Mouse (Mus musculus): ENCODE results near the gene Klk7. TPM values are rescaled to one million over a fixed set of nuclear protein-coding genes. Genes with fewer than 3 reads are reported as not detected.

The Klk7 gene
- polyA plus RNA-seq, 1 experiment: not detected

DNA sequence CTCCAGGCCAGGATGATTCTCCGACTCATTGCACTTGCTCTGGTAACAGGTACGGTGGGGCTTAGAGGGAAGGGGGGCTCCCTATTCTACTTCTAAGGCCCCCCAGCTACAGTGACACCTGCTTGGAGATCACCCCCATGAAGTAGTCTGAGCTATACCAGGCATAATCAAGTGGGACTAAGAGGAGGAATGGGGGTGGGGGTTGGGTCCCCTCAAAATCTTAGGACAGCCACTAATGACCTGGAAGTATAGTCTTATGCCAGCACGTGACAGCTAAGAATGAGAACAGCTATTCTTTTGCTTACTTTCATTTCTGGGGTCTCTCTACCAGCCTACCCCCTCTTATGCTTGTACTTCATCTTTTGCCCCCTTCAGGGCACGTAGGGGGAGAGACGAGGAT lies 34.6 kb upstream of the Klk7 start:
- Histone ChIP-seq H3K27ac (ENCODE audit: insufficient read depth, low read length) (no peak overlapping the region), H3K4me3 (ENCODE audit: insufficient read depth, low read length) (no peak overlapping the region), H3K4me1 (ENCODE audit: control insufficient read depth, insufficient read depth, low read length) (no peaks in the 10 kb centered on the region)
- TF ChIP-seq CTCF (IDR thresholded peaks at IDR 0.05; ENCODE audit: extremely low read depth, insufficient read depth, low read length) (no peak), POLR2A (IDR thresholded peaks at IDR 0.05; ENCODE audit: extremely low read depth, insufficient read depth, low read length) (no peak)

DNA sequence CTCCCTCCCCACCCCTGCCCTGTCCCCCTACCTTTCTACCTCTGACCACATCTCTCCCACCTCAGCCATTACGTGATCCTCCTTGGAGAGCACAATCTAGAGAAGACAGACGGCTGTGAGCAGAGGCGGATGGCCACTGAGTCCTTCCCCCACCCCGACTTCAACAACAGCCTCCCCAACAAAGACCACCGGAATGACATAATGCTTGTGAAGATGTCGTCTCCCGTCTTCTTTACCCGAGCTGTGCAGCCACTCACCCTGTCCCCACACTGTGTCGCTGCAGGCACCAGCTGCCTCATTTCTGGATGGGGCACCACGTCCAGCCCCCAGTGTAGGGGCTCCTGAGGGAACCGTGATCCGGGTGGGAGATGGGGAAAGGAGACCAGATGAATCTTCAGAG lies 33.7 kb upstream of the Klk7 start:
- Histone ChIP-seq H3K4me3 (ENCODE audit: insufficient read depth, low read length) (no peak overlapping the region), H3K4me1 (ENCODE audit: control insufficient read depth, insufficient read depth, low read length) (no peaks in the 10 kb centered on the region), H3K27ac (ENCODE audit: insufficient read depth, low read length) (no peak overlapping the region)
- TF ChIP-seq CTCF (IDR thresholded peaks at IDR 0.05; ENCODE audit: extremely low read depth, insufficient read depth, low read length) (no peak), POLR2A (IDR thresholded peaks at IDR 0.05; ENCODE audit: extremely low read depth, insufficient read depth, low read length) (no peak)

DNA sequence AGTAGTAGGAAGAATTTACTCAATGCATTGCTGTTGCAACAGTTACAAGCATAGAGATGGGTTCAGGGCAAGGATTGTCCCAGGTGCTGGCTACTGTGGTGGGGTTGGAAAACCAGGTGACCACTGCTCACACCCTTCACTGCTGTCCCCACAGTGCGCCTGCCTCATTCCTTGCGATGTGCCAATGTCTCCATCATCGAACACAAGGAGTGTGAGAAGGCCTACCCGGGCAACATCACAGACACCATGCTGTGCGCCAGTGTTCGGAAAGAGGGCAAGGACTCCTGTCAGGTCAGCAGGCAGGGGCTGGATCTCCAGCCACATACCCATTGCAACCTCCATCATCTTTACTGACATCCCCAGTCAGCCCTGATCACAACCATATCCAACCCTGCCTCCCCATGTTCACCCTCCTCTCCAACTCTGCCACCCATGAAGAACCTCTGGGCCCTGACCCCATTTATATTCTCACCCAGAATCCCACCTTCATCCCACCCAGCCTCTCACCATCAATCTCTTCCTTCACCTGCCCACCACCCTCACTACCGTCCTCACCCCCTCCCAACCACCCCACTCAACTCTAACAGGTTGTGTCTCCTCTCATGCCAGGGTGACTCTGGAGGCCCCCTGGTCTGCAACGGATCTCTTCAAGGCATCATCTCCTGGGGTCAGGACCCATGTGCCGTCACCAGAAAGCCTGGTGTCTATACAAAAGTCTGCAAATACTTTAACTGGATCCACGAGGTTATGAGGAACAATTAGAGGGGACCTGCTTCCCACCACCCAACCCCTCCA lies 32.7 kb upstream of the Klk7 start:
- H3K4me3 ChIP-seq (ENCODE audit: insufficient read depth, low read length): no peak overlapping the region
- no peak for TF ChIP-seq POLR2A (IDR thresholded peaks at IDR 0.05; ENCODE audit: extremely low read depth, insufficient read depth, low read length)
- TF ChIP-seq CTCF (IDR thresholded peaks at IDR 0.05; ENCODE audit: extremely low read depth, insufficient read depth, low read length): no peak
- H3K4me1 ChIP-seq (ENCODE audit: control insufficient read depth, insufficient read depth, low read length): no peaks in the 10 kb centered on the region
- no peak overlapping the region for H3K27ac ChIP-seq (ENCODE audit: insufficient read depth, low read length)

DNA sequence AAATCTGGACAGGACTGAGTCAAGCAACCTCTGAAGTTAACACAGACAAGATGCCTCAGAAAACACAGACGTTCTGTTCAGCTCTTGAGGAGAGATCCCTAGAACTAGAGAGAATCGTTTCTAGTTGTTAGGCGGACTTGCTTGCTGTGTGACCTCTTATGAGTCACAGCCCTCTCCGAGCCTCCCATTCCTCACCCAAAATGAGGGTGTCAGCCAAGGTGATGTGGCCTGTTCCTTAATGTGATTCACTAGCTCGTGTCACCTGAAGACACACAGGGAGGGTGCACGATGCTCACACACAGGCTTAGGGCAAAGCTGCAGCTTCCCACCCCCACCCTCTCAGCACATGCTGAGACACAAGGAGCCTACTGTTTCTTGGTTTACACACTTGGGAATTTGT lies 30.9 kb upstream of the Klk7 start:
- H3K4me1 ChIP-seq (ENCODE audit: control insufficient read depth, insufficient read depth, low read length): no peaks in the 10 kb centered on the region
- H3K27ac ChIP-seq (ENCODE audit: insufficient read depth, low read length): no peak overlapping the region
- TF ChIP-seq POLR2A (IDR thresholded peaks at IDR 0.05; ENCODE audit: extremely low read depth, insufficient read depth, low read length) (no peak), CTCF (IDR thresholded peaks at IDR 0.05; ENCODE audit: extremely low read depth, insufficient read depth, low read length) (no peak)
- H3K4me3 ChIP-seq (ENCODE audit: insufficient read depth, low read length): no peak overlapping the region

DNA sequence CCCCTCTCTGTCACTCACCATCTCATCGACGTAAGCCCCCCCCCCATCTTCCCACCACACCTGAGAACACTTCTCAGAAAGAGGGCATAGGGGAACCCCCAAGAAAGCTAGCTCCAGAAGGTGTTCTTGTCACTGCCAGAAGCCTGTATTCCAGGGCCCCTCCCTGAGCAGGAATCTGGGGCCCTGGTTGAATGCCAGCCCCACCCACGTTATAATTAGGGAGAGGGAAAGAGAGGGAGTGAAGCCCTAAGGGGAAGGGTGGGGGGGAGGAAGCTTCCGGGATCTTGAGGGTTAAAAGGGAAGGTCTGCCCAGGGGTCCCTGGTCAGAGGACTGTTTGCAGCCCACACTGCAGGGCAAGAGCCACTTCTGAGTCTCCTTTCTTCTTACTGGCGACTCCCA lies 30.3 kb upstream of the Klk7 start, which contains the start of gene Klk10:
Gene Klk10 (plus strand): TSS at position 290 of the 400 bp plus-strand sequence.
- Histone ChIP-seq H3K4me3 (ENCODE audit: insufficient read depth, low read length) (no peak within 1 kb of the TSS), H3K4me1 (ENCODE audit: control insufficient read depth, insufficient read depth, low read length) (no peaks in the 10 kb centered on the region), H3K27ac (ENCODE audit: insufficient read depth, low read length) (no peak within 1 kb of the TSS)
- no peak for TF ChIP-seq CTCF (IDR thresholded peaks at IDR 0.05; ENCODE audit: extremely low read depth, insufficient read depth, low read length)
- TF ChIP-seq POLR2A (IDR thresholded peaks at IDR 0.05; ENCODE audit: extremely low read depth, insufficient read depth, low read length): no peak

DNA sequence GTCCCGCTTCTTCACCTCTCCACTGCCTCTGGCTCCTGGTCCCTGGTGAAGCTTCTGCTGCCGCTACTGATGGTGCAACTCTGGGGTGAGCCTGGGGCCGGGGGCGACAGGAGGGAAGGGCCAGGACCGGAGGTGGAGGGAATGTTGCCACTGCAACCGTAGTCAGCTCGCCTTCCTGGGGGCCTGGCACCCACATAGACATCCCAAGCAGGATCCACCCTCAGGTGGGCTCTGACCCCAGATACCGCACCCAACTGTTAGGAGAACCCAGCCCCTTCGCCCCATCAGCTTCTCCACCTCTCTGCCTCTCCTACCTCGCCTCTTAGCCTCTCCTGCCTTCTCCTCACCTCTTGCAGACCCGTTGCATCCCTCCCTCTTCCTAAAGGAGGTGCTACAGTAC lies 29.6 kb upstream of the Klk7 start:
- TF ChIP-seq CTCF (IDR thresholded peaks at IDR 0.05; ENCODE audit: extremely low read depth, insufficient read depth, low read length) (no peak), POLR2A (IDR thresholded peaks at IDR 0.05; ENCODE audit: extremely low read depth, insufficient read depth, low read length) (no peak)
- H3K4me1 ChIP-seq (ENCODE audit: control insufficient read depth, insufficient read depth, low read length): no peaks in the 10 kb centered on the region
- no peak overlapping the region for H3K4me3 ChIP-seq (ENCODE audit: insufficient read depth, low read length)
- no peak overlapping the region for H3K27ac ChIP-seq (ENCODE audit: insufficient read depth, low read length)

DNA sequence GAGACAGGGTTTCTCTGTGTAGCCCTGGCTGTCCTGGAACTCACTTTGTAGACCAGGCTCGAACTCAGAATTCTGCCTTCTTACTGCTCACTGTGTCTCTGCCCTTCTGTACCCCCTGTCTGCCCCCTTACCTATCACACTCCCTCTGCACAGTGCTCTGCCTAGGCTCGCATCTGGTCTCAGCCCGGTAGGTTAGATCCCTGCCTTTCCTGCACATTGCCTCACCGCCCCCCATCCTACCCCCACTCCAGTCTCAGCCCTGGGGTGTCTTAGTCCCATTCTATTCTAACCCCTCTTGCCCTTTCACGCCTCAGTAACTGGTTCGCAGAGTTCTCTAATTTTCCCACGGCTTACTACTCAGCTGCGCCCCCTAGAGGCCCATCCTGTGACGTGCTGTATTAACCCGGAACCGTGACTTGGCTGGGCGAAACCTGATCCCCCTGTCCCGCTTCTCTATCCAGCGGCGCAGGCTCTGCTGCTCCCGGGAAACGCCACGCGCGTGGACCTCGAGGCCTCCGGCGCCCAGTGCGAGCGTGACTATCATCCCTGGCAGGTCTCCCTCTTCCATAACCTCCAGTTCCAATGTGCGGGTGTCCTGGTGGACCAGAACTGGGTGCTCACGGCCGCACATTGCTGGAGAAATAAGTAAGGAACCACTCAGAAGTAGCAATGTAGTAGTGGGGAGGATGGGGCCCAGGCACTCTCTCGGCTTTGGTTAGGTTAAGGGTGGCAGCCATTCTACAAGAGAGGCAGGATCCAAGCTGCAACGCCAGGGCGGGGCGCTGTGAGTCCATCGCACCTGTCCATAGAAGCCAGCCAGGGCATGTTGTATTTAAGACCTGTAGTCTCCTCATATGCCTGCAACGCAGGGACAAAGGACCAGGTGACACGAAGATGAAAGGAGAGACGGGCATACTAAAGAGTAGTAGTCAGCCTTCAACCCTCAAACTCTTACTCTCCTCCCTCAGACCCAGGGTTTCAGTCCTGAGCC lies 28.5 kb upstream of the Klk7 start:
- H3K27ac ChIP-seq (ENCODE audit: insufficient read depth, low read length): no peak overlapping the region
- H3K4me1 ChIP-seq (ENCODE audit: control insufficient read depth, insufficient read depth, low read length): no peaks in the 10 kb centered on the region
- TF ChIP-seq POLR2A (IDR thresholded peaks at IDR 0.05; ENCODE audit: extremely low read depth, insufficient read depth, low read length) (no peak), CTCF (IDR thresholded peaks at IDR 0.05; ENCODE audit: extremely low read depth, insufficient read depth, low read length) (peak; percentile 64)
- H3K4me3 ChIP-seq (ENCODE audit: insufficient read depth, low read length): no peak overlapping the region

DNA sequence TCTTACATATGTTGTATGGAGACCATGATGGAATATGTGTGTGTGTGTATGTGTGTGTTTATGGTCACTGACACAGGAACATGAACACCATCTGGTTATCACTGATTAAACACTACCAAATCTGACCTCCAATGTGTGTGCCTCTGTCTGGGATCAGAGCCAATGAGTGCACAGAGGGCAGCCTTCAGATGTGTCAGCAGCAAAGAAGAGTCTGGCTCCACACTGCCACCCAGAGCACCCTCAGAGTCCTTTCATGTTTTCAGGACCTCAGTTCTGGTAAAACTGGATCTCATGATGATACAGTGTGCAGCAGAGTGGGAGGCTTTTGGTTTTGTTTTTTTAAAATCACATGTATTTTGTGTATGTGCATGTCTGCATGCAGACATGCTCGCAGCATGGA lies 25.8 kb upstream of the Klk7 start:
- Histone ChIP-seq H3K27ac (ENCODE audit: insufficient read depth, low read length) (no peak overlapping the region), H3K4me3 (ENCODE audit: insufficient read depth, low read length) (no peak overlapping the region), H3K4me1 (ENCODE audit: control insufficient read depth, insufficient read depth, low read length) (no peaks in the 10 kb centered on the region)
- TF ChIP-seq POLR2A (IDR thresholded peaks at IDR 0.05; ENCODE audit: extremely low read depth, insufficient read depth, low read length) (no peak), CTCF (IDR thresholded peaks at IDR 0.05; ENCODE audit: extremely low read depth, insufficient read depth, low read length) (0 out of 2 replicates have a peak, but pooled peaks have one; percentile 19)

DNA sequence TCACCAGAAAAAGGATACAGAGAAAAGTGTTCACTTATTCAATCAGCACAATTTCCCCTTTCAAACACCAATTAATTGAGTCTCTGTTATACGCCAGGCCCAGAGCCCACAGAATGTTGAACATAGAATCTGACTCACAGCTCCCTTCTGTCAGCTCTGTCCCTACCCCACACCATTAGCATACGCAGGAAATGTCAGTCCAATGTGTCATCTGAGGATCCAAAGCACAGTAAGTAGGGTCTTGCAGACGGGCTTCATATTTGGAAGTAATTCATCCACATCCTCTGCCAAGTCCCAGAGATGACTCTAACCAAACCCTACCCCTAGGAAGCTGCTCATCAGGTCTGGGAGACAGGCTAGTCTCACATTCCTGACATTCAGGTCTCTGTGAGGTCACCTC lies 23.0 kb upstream of the Klk7 start:
- Histone ChIP-seq H3K27ac (ENCODE audit: insufficient read depth, low read length) (no peak overlapping the region), H3K4me3 (ENCODE audit: insufficient read depth, low read length) (no peak overlapping the region), H3K4me1 (ENCODE audit: control insufficient read depth, insufficient read depth, low read length) (no peaks in the 10 kb centered on the region)
- TF ChIP-seq CTCF (IDR thresholded peaks at IDR 0.05; ENCODE audit: extremely low read depth, insufficient read depth, low read length): no peak
- no peak for TF ChIP-seq POLR2A (IDR thresholded peaks at IDR 0.05; ENCODE audit: extremely low read depth, insufficient read depth, low read length)

Data from cortical plate, adult 2 months (tissue).